Comparison of ENCODE assay signal across 11 mouse cellular contexts in genomic region chrX:101932244-101932643, GRCm38 (mm10).
DNase-seq lines count a peak whose midpoint lies in the region; ATAC-seq lines count a peak whose summit lies in the region.
"Had no signal": no experiment of that assay in that cellular context is flagged by ENCODE, and none has a peak within 500 bp of the region (broad histone marks: within the 10 kb centered on the region; RNA-seq: fewer than 3 reads in every experiment).

No protein-coding gene starts in this region.

- H3K36me3 ChIP-seq in forebrain, embryonic 14.5 days (ENCODE audit: control insufficient read depth, insufficient read depth, low read length): no peaks in the 10 kb centered on the region
- H3K36me3 ChIP-seq in midbrain, embryonic 14.5 days (ENCODE audit: control insufficient read depth, insufficient read depth, low read length): no peaks in the 10 kb centered on the region

- ATAC-seq in forebrain, embryonic 14.5 days: no peak
- no peak for ATAC-seq in midbrain, embryonic 14.5 days (ENCODE audit: low FRiP score, low TSS enrichment)
- ATAC-seq: intestine, postnatal 0 days had no signal

- peaks cover 2% of the 10 kb centered on the region; the same call in 1 of the 2 replicates for H3K27me3 ChIP-seq in forebrain, embryonic 14.5 days (replicated peaks; ENCODE audit: control insufficient read depth, insufficient read depth, low read length)
- no peaks in the 10 kb centered on the region for H3K27me3 ChIP-seq in midbrain, embryonic 14.5 days (ENCODE audit: control insufficient read depth, insufficient read depth, low read length)

- WGBS in forebrain, embryonic 14.5 days: 86% methylated on average over 7 of the region's 7 CpGs
- WGBS in midbrain, embryonic 14.5 days: 88% methylated on average over 7 of the region's 7 CpGs

- peak; percentile 60 for DNase-seq in left cerebral cortex, postnatal 4 days
- DNase-seq in left cerebral cortex, postnatal 14 days (ENCODE audit: low spot score in 2 of 2): no peak
- peak; percentile 87 for DNase-seq in cerebellum, adult 11-12 months
- peak; percentile 66 for DNase-seq in gastrocnemius, postnatal 25 days
- DNase-seq in testis, postnatal 10 days (ENCODE audit: low spot score): peak; percentile 53
- no peak for DNase-seq in layer of hippocampus, adult 9-10 months (ENCODE audit: low spot score)
- no peak for DNase-seq in forebrain, embryonic 14.5 days (ENCODE audit: low spot score)
- no peak for DNase-seq in midbrain, embryonic 14.5 days
- DNase-seq: lung, embryonic 14.5 days; thymus, adult 2 months had no signal

- no peak overlapping the region for H3K9ac ChIP-seq in forebrain, embryonic 14.5 days (ENCODE audit: low read length)
- no peak overlapping the region for H3K9ac ChIP-seq in midbrain, embryonic 14.5 days (replicated peaks; ENCODE audit: low read length)
- H3K9ac ChIP-seq: lung, embryonic 14.5 days had no signal

- H3K4me2 ChIP-seq in forebrain, embryonic 14.5 days (ENCODE audit: low read length): no peak overlapping the region
- no peak overlapping the region for H3K4me2 ChIP-seq in midbrain, embryonic 14.5 days (ENCODE audit: low read length)
- H3K4me2 ChIP-seq: lung, embryonic 14.5 days had no signal

- intact Hi-C loops in left cerebral cortex, postnatal 4 days (cut with DNase I): no loop called here
- intact Hi-C loops in left cerebral cortex, postnatal 14 days (cut with DNase I): no loop called here

- H3K27ac ChIP-seq in forebrain, embryonic 14.5 days (ENCODE audit: low read depth, low read length): no peak overlapping the region
- H3K27ac ChIP-seq in midbrain, embryonic 14.5 days (replicated peaks; ENCODE audit: low read depth, low read length): no peak overlapping the region

- no peak overlapping the region for H3K4me3 ChIP-seq in forebrain, embryonic 14.5 days (ENCODE audit: low read depth, low read length)
- no peak overlapping the region for H3K4me3 ChIP-seq in midbrain, embryonic 14.5 days (replicated peaks; ENCODE audit: low read depth, low read length)

- no peaks in the 10 kb centered on the region for H3K4me1 ChIP-seq in forebrain, embryonic 14.5 days (ENCODE audit: control insufficient read depth, insufficient read depth, low read length)
- no peaks in the 10 kb centered on the region for H3K4me1 ChIP-seq in midbrain, embryonic 14.5 days (ENCODE audit: control insufficient read depth, insufficient read depth, low read length)

- H3K9me3 ChIP-seq in forebrain, embryonic 14.5 days (replicated peaks; ENCODE audit: control insufficient read depth, low read length): no peaks in the 10 kb centered on the region
- H3K9me3 ChIP-seq in midbrain, embryonic 14.5 days (ENCODE audit: control insufficient read depth, low read length): no peaks in the 10 kb centered on the region

Comparison
In these comparisons a context has a peak if more than half of its experiments do, and no peak if none do; other contexts are left out.
1. DNase-seq: peak in left cerebral cortex, postnatal 4 days (single experiment), cerebellum, adult 11-12 months (single experiment), gastrocnemius, postnatal 25 days (single experiment) and testis, postnatal 10 days (single experiment); none in left cerebral cortex, postnatal 14 days (0 of 2), layer of hippocampus, adult 9-10 months (single experiment), forebrain, embryonic 14.5 days (single experiment) and midbrain, embryonic 14.5 days (single experiment).